Mouse (Mus musculus) frontal cortex, postnatal 10 days (tissue): Measurements from ENCODE around the gene Spc24.
"Not testable (repeated sequence)": the region's sequence is repeated elsewhere in the genome, so short reads cannot be mapped to it uniquely, and the experiment has no call there.

Experiments used
- DNase-seq, 2 experiments: peaks; one replicate each; pipeline ENCODE4 v3.0.0; 2022; ENCODE audit warnings: low spot score in 2 of 2, mixed read lengths in 1 of 2

Spc24 gene

GRCm38 (mm10) chr9:21784517-21785307 is 24.6 kb upstream of the Spc24 start:
- no peak for DNase-seq

GRCm38 (mm10) chr9:21781657-21782468 is 21.8 kb upstream of the Spc24 start:
- DNase-seq, result no peak

- no peak for DNase-seq
Measured at GRCm38 (mm10) chr9:21777726-21778125, 17.6 kb upstream of the Spc24 start.

- no peak for DNase-seq
Measured at GRCm38 (mm10) chr9:21774353-21774752, 14.2 kb upstream of the Spc24 start.

GRCm38 (mm10) chr9:21773396-21773795 is 13.3 kb upstream of the Spc24 start:
- not testable (repeated sequence) for DNase-seq

- no peak for DNase-seq
Measured at GRCm38 (mm10) chr9:21769558-21770183, 9.6 kb upstream of the Spc24 start.

- no peak for DNase-seq
Measured at GRCm38 (mm10) chr9:21768511-21769411, 8.7 kb upstream of the Spc24 start.

GRCm38 (mm10) chr9:21767896-21768295 is 7.8 kb upstream of the Spc24 start:
- no peak for DNase-seq

- DNase-seq, result no peak
Measured at GRCm38 (mm10) chr9:21764084-21764999, 4.2 kb upstream of the Spc24 start.

GRCm38 (mm10) chr9:21762135-21762534 is 2.0 kb upstream of the Spc24 start:
- no peak for DNase-seq

GRCm38 (mm10) chr9:21759718-21760117 is 385 bp downstream of the Spc24 start:
- no peak for DNase-seq

- DNase-seq, result no peak
Measured at GRCm38 (mm10) chr9:21758576-21759529, 1.2 kb downstream of the Spc24 start.

GRCm38 (mm10) chr9:21754516-21755321 is 5.4 kb downstream of the Spc24 start:
- no peak for DNase-seq

- DNase-seq, result peak in 1 of 2 experiments; percentile 39
Measured at GRCm38 (mm10) chr9:21754003-21754402, 6.1 kb downstream of the Spc24 start.

GRCm38 (mm10) chr9:21752252-21752792 is 7.8 kb downstream of the Spc24 start:
- DNase-seq, result no peak

GRCm38 (mm10) chr9:21751347-21751746 is 8.8 kb downstream of the Spc24 start:
- DNase-seq, result no peak

GRCm38 (mm10) chr9:21750370-21750769 is 9.7 kb downstream of the Spc24 start:
- DNase-seq, result no peak
